In the genomic region with DNA sequence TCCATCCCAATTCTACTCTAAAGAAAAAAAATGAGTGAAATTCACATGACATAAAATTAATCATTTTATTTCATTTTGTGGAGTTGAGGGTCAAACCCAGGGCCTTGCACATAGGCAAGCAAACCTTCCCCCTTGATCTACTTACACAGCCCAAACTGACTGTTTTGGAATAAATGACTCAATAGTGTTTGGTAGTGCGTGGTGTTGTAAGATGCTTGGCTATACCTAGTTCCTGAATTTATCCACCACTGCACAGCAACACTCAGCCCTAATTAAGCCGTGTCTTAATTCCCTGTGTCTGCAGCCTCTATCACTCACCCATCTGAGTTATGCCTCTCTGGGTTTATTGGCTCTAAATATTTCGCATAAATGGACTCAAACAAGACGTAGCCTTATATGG, we compare ENCODE assay signal across 30 mouse cellular contexts. TPM values are rescaled to one million over a fixed set of nuclear protein-coding genes. Genes with fewer than 3 reads are reported as not detected.
DNase-seq lines count a peak whose midpoint lies in the region; ATAC-seq and TF ChIP-seq lines count a peak whose summit lies in the region.
"Had no signal": no experiment of that assay in that cellular context is flagged by ENCODE, and none has a peak within 500 bp of the region (broad histone marks: within the 10 kb centered on the region; RNA-seq: fewer than 3 reads in every experiment).

No protein-coding gene starts in this region.

- no peaks in the 10 kb centered on the region for H3K36me3 ChIP-seq in liver, postnatal 0 days (replicated peaks; ENCODE audit: insufficient read depth, low read length)
- no peaks in the 10 kb centered on the region for H3K36me3 ChIP-seq in liver, embryonic 12.5 days
- no peaks in the 10 kb centered on the region for H3K36me3 ChIP-seq in CH12.LX (replicated peaks in 1 of 2; ENCODE audit: control insufficient read depth in 1 of 2, insufficient read depth in 1 of 2, low read length in 1 of 2)
- H3K36me3 ChIP-seq: embryonic facial prominence, embryonic 10.5 days; embryonic facial prominence, embryonic 15.5 days; heart, embryonic 12.5 days; kidney, embryonic 15.5 days; limb, embryonic 13.5 days; liver, embryonic 13.5 days; lung, embryonic 15.5 days; neural tube, embryonic 15.5 days; stomach, embryonic 15.5 days had no signal

- in situ Hi-C loops in CH12.LX (cut with MboI; ENCODE audit: low pct_ligation_motif_present, low pct_unique_long_range_greater_than_20kb, low sequenced_read_pairs) = no loop called here

- H3K4me2 ChIP-seq in liver, postnatal 0 days (ENCODE audit: low read depth, low read length) = no peak overlapping the region
- H3K4me2 ChIP-seq in liver, embryonic 12.5 days = no peak overlapping the region
- no peak overlapping the region for H3K4me2 ChIP-seq in CH12.LX (ENCODE audit: insufficient read depth, low read depth, poor library complexity, severe bottlenecking)
- H3K4me2 ChIP-seq: embryonic facial prominence, embryonic 15.5 days; heart, embryonic 12.5 days; kidney, embryonic 15.5 days; limb, embryonic 13.5 days; liver, embryonic 13.5 days; lung, embryonic 15.5 days; neural tube, embryonic 15.5 days; stomach, embryonic 15.5 days had no signal

- H3K27ac ChIP-seq in liver, postnatal 0 days (ENCODE audit: low read depth) = no peak overlapping the region
- H3K27ac ChIP-seq in liver, embryonic 12.5 days = no peak overlapping the region
- no peak overlapping the region for H3K27ac ChIP-seq in CH12.LX (ENCODE audit: insufficient read depth, low read depth)
- H3K27ac ChIP-seq: embryonic facial prominence, embryonic 10.5 days; embryonic facial prominence, embryonic 15.5 days; kidney, embryonic 15.5 days; limb, embryonic 13.5 days; liver, embryonic 13.5 days; lung, embryonic 15.5 days; neural tube, embryonic 15.5 days had no signal

- H3K79me2 ChIP-seq in CH12.LX (replicated peaks; ENCODE audit: control insufficient read depth, extremely low read depth, insufficient read depth, poor library complexity, severe bottlenecking) = no peaks in the 10 kb centered on the region

- no peak for TF ChIP-seq RAD21 in CH12.LX (IDR thresholded peaks at IDR 0.05; ENCODE audit: low read depth, low read length)

- no peak for TF ChIP-seq EP300 in liver, postnatal 0 days (IDR thresholded peaks at IDR 0.05; ENCODE audit: low read depth)
- no peak; the same call in 1 of the 2 replicates for TF ChIP-seq EP300 in CH12.LX (IDR thresholded peaks at IDR 0.05; ENCODE audit: low read length)

- TF ChIP-seq POLR2A in CH12.LX (IDR thresholded peaks at IDR 0.05; ENCODE audit: low read depth, low read length) = no peak

- dilution Hi-C loops in CH12.LX (cut with MboI; ENCODE audit: extremely low pct_ligation_motif_present, extremely low pct_unique_long_range_greater_than_20kb, low sequenced_read_pairs) = no loop called here

- 75% methylated on average over 4 of the region's 4 CpGs for WGBS in liver, postnatal 0 days (ENCODE audit: insufficient replicate concordance)
- WGBS in liver, embryonic 12.5 days (ENCODE audit: insufficient replicate concordance) = 73% methylated on average over 4 of the region's 4 CpGs

- TF ChIP-seq CTCF in liver, postnatal 0 days (IDR thresholded peaks at IDR 0.05; ENCODE audit: low read depth) = no peak
- no peak for TF ChIP-seq CTCF in CH12.LX (conservative IDR thresholded peaks at IDR 0.05 in 1 of 2, IDR thresholded peaks at IDR 0.05 in 1 of 2; ENCODE audit: low read depth in 2 of 2, low read length in 2 of 2)

- peak; percentile 33; the same call in 1 of the 2 replicates for ATAC-seq in liver, postnatal 0 days
- no peak for ATAC-seq in liver, embryonic 12.5 days
- peak; percentile 25 to 41; a peak in 1 of 4 replicates for ATAC-seq in hematopoietic stem cell, adult 5-6 weeks (replicated peaks in 1 of 2; ENCODE audit: insufficient read depth in 1 of 2, low FRiP score in 2 of 2, low TSS enrichment in 1 of 2, low read depth in 1 of 2, poor library complexity in 2 of 2, severe bottlenecking in 2 of 2)
- ATAC-seq in neutrophil, adult 5-6 weeks (ENCODE audit: extremely low read depth, insufficient number of reproducible peaks, low FRiP score, poor library complexity, severe bottlenecking) = peak; percentile 84
- ATAC-seq in erythroid progenitor cell, adult 5-6 weeks (replicated peaks; ENCODE audit: low FRiP score, poor library complexity, severe bottlenecking) = no peak
- ATAC-seq: forebrain, embryonic 14.5 days; hindbrain, embryonic 16.5 days had no signal

- no peaks in the 10 kb centered on the region for H3K27me3 ChIP-seq in liver, postnatal 0 days (ENCODE audit: insufficient read depth, low read length)
- H3K27me3 ChIP-seq in liver, embryonic 12.5 days (replicated peaks) = 0 out of 2 replicates have a peak, but pooled peaks cover 3% of the 10 kb centered on the region
- no peaks in the 10 kb centered on the region for H3K27me3 ChIP-seq in CH12.LX (replicated peaks)
- H3K27me3 ChIP-seq: embryonic facial prominence, embryonic 15.5 days; kidney, embryonic 15.5 days; limb, embryonic 13.5 days; liver, embryonic 13.5 days; lung, embryonic 15.5 days; neural tube, embryonic 15.5 days; stomach, embryonic 15.5 days had no signal

- no peak overlapping the region for H3K4me3 ChIP-seq in liver, postnatal 0 days (ENCODE audit: low read depth, low read length)
- no peak overlapping the region for H3K4me3 ChIP-seq in liver, embryonic 12.5 days
- no peak overlapping the region for H3K4me3 ChIP-seq in CH12.LX (replicated peaks in 1 of 3; ENCODE audit: low read depth in 2 of 3, low read length in 2 of 3, poor library complexity in 1 of 3)
- H3K4me3 ChIP-seq: embryonic facial prominence, embryonic 10.5 days; embryonic facial prominence, embryonic 15.5 days; heart, embryonic 12.5 days; kidney, embryonic 15.5 days; limb, embryonic 13.5 days; liver, embryonic 13.5 days; lung, embryonic 15.5 days; neural tube, embryonic 15.5 days; stomach, embryonic 15.5 days had no signal

- H3K9me3 ChIP-seq in liver, postnatal 0 days (ENCODE audit: low read length) = no peaks in the 10 kb centered on the region
- H3K9me3 ChIP-seq in liver, embryonic 12.5 days (replicated peaks) = no peaks in the 10 kb centered on the region
- H3K9me3 ChIP-seq in CH12.LX (replicated peaks; ENCODE audit: low read length) = no peaks in the 10 kb centered on the region
- H3K9me3 ChIP-seq: embryonic facial prominence, embryonic 10.5 days; embryonic facial prominence, embryonic 15.5 days; heart, embryonic 12.5 days; kidney, embryonic 15.5 days; limb, embryonic 13.5 days; liver, embryonic 13.5 days; lung, embryonic 15.5 days; neural tube, embryonic 15.5 days; stomach, embryonic 15.5 days had no signal

- intact Hi-C loops in gastrocnemius, postnatal 36 days (cut with DNase I) = no loop called here

- no peak overlapping the region for H3K9ac ChIP-seq in liver, postnatal 0 days (replicated peaks)
- no peak overlapping the region for H3K9ac ChIP-seq in liver, embryonic 12.5 days
- no peak overlapping the region for H3K9ac ChIP-seq in CH12.LX (ENCODE audit: insufficient read depth, low read depth)
- H3K9ac ChIP-seq: embryonic facial prominence, embryonic 15.5 days; heart, embryonic 12.5 days; kidney, embryonic 15.5 days; limb, embryonic 13.5 days; liver, embryonic 13.5 days; lung, embryonic 15.5 days; neural tube, embryonic 15.5 days; stomach, embryonic 15.5 days had no signal

- peaks cover 23% of the 10 kb centered on the region for H3K4me1 ChIP-seq in liver, postnatal 0 days (ENCODE audit: insufficient read depth)
- peaks cover 30% of the 10 kb centered on the region for H3K4me1 ChIP-seq in liver, embryonic 12.5 days
- H3K4me1 ChIP-seq in CH12.LX (ENCODE audit: control insufficient read depth in 1 of 2, insufficient read depth in 2 of 2) = peaks cover 3 to 34% of the 10 kb centered on the region in 2 experiments; a peak in 3 of 4 replicates
- H3K4me1 ChIP-seq: neural tube, embryonic 15.5 days had no signal

- DNase-seq in liver, postnatal 0 days = no peak
- DNase-seq in CH12.LX (ENCODE audit: extremely low read depth) = peak; percentile 45
- no peak for DNase-seq in gastrocnemius, postnatal 36 days
- no peak for DNase-seq in cerebellum, adult 9-10 months
- DNase-seq: adrenal gland, postnatal 10 days; cerebellum, adult 18-20 months; cerebellum, postnatal 14 days; gastrocnemius, postnatal 14 days; heart, adult 18-20 months; heart, postnatal 4 days; kidney, adult 18-20 months; kidney, postnatal 25 days; liver, embryonic 13.5 days; midbrain, embryonic 14.5 days; right cerebral cortex, postnatal 25 days; thymus, postnatal 14 days had no signal

TF ChIP-seq in CH12.LX, 34 proteins besides CTCF, POLR2A, EP300 and RAD21 (continues in another document):
- TF ChIP-seq KAT2A (IDR thresholded peaks at IDR 0.05; ENCODE audit: insufficient replicate concordance, low read length) = no peak
- TF ChIP-seq ZMIZ1 (IDR thresholded peaks at IDR 0.05; ENCODE audit: low read depth, low read length) = no peak
- TF ChIP-seq POLR2AphosphoS2 (IDR thresholded peaks at IDR 0.05; ENCODE audit: low read depth, low read length) = no peak
- TF ChIP-seq JUND (conservative IDR thresholded peaks at IDR 0.05; ENCODE audit: low read depth, low read length) = peak; percentile 48
- TF ChIP-seq SIN3A (IDR thresholded peaks at IDR 0.05; ENCODE audit: low read length) = no peak
- no peak for TF ChIP-seq ELF1 (IDR thresholded peaks at IDR 0.05; ENCODE audit: low read depth, low read length)

RNA-seq across cellular contexts. Expression of a gene that starts 30.0 kb away (rescaled TPM):
- 1.3 and 1.4 TPM in 2 replicates for polyA plus RNA-seq in liver, postnatal 0 days (2015; fragmentation: Nextera tagmentation; extraction: Ambion mirVana)
- polyA plus RNA-seq in liver, embryonic 12.5 days (2016; fragmentation: Nextera tagmentation; extraction: Ambion mirVana) = 4.0 and 4.3 TPM in 2 replicates
- total RNA-seq in CH12.LX (2012; rRNA removed) (8.4 and 10.6 TPM in 2 replicates), CH12.LX (2014; rRNA removed) (3.9 and 4.2 TPM in 2 replicates)
- 13.5 and 14.4 TPM in 2 replicates for polyA plus RNA-seq in CH12.LX (2012; ENCODE audit: insufficient read length, low read depth)
- total RNA-seq in hematopoietic stem cell, adult 5-6 weeks (2017) = 25.3 and 26.5 TPM in 2 replicates
- total RNA-seq in neutrophil, adult 5-6 weeks (2017) = 64.6 and 68.5 TPM in 2 replicates
- total RNA-seq in gastrocnemius, postnatal 36 days (2021) = 10 to 100 TPM; 16.0 to 18.2 TPM
- total RNA-seq in erythroid progenitor cell, adult 5-6 weeks (2015; ENCODE audit: low replicate concordance) = 2.5 and 6.5 TPM in 2 replicates
- 1.9 and 2.6 TPM in 2 replicates for total RNA-seq in erythroid progenitor cell, adult 5-6 weeks (2017; ENCODE audit: low replicate concordance)

RNA-seq across cellular contexts. Expression of a gene that starts 37.1 kb away (rescaled TPM):
- polyA plus RNA-seq in liver, postnatal 0 days (2015; fragmentation: Nextera tagmentation; extraction: Ambion mirVana) = 25.6 and 25.8 TPM in 2 replicates
- 20.9 and 21.3 TPM in 2 replicates for polyA plus RNA-seq in liver, embryonic 12.5 days (2016; fragmentation: Nextera tagmentation; extraction: Ambion mirVana)
- total RNA-seq in CH12.LX (2012; rRNA removed) (36.8 and 45.3 TPM in 2 replicates), CH12.LX (2014; rRNA removed) (23.4 and 24.2 TPM in 2 replicates)
- polyA plus RNA-seq in CH12.LX (2012; ENCODE audit: insufficient read length, low read depth) = 46.1 and 47.6 TPM in 2 replicates
- 23.6 and 34.0 TPM in 2 replicates for total RNA-seq in hematopoietic stem cell, adult 5-6 weeks (2017)
- total RNA-seq in neutrophil, adult 5-6 weeks (2017) = 66.0 and 74.3 TPM in 2 replicates
- 1 to 10 TPM; 7.9 to 8.0 TPM for total RNA-seq in gastrocnemius, postnatal 36 days (2021)
- 4.2 and 12.6 TPM in 2 replicates for total RNA-seq in erythroid progenitor cell, adult 5-6 weeks (2015; ENCODE audit: low replicate concordance)
- total RNA-seq in erythroid progenitor cell, adult 5-6 weeks (2017; ENCODE audit: low replicate concordance) = 5.9 and 7.3 TPM in 2 replicates

Comparison
In these comparisons a context has a peak if more than half of its experiments do, and no peak if none do; other contexts are left out.
1. ATAC-seq: peak in liver, postnatal 0 days (single experiment), hematopoietic stem cell, adult 5-6 weeks (2 of 2) and neutrophil, adult 5-6 weeks (single experiment); none in liver, embryonic 12.5 days (single experiment) and erythroid progenitor cell, adult 5-6 weeks (single experiment).